Mouse (Mus musculus): ENCODE measurements around the gene Ddr2.

- no peak for TF ChIP-seq CTCF (conservative IDR thresholded peaks at IDR 0.05; ENCODE audit: low read length)
- TF ChIP-seq NANOG (IDR thresholded peaks at IDR 0.05; ENCODE audit: borderline replicate concordance, low read length) = no peak
- no peak for TF ChIP-seq POU5F1 (IDR thresholded peaks at IDR 0.05; ENCODE audit: borderline replicate concordance, low read length)
Observed at GRCm38 (mm10) chr1:170005297-170005696, 105.3 kb downstream of the Ddr2 start.
